Mouse (Mus musculus): ENCODE measurements around the gene Ankmy1.

The Ankmy1 gene

GRCm38 (mm10) chr1:92814319-92814718 lies 88.4 kb downstream of the Ankmy1 start:
- no peak for DNase-seq
